Mouse (Mus musculus) liver, postnatal 0 days (tissue): ENCODE data around the gene Gbp2b.

ENCODE experiments used
- CTCF ChIP-seq: sonication (generic); IDR thresholded peaks from 2 replicates; pipeline ENCODE4 v1.5.1; 2016; ENCODE audit warnings: antibody characterized with exemption, low read depth
- EP300 ChIP-seq: IDR thresholded peaks from 2 replicates; pipeline ENCODE4 v1.6.1; 2016; ENCODE audit warnings: antibody characterized with exemption, low read depth, mild to moderate bottlenecking

DNA sequence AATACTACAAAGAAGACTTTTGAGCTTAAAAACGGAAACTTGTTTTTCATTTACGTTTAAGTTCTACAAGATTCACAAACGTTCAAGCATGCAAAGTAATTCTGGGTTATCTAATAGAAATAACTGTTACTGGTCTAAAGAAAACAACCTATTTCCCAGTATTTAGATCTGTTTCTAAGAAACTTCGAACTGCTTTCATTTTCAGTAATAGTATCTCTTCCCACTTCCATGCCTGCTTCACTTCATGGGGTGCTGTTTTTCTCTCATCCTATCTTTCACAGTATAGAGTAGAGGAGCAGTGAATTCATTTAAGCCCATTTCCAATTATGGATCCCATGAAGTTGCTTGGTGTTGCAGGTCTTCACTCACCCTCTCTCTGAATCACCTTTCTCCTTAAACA lies 16.3 kb upstream of the Gbp2b start:
- no peak for TF ChIP-seq EP300
- no peak for TF ChIP-seq CTCF
